Mouse (Mus musculus) left cerebral cortex, adult 8-10 months (tissue): ENCODE measurements around the gene Kcnq5. TPM values are rescaled to one million over a fixed set of nuclear protein-coding genes. Genes with fewer than 3 reads are reported as not detected.

Experiments
- DNase-seq, 2 experiments: peaks; one replicate each; pipeline ENCODE4 v3.0.0; 2022; ENCODE audit warnings: low spot score in 2 of 2
- total RNA-seq, 4 experiments: library from RNA; stranded (reverse); gene quantifications; 2 replicates each; pipeline ENCODE4 v1.2.4; 2022

Gene Kcnq5
- total RNA-seq, 4 experiments from 2014 or later: 67.6 to 86.7 (median 78.4) TPM

DNA sequence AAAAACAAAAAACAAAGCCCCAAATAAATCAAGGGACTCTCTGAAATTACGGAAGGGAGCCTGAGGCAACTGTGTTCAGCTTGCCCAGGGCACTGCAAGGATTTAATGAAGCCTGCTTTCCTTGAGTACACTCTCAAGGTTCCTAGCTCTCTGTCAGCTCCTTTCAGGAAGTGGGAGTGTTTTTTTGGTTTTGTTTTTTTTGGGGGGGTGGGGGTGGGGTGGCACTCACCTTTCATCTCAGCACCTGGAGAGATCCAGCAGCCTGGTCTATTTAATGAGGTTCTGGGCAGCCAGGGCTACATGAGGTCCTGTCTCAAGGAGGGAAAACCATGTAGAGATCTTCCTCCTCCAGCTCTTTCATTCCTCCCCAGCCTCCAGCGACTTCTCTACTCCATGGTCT, 612.4 kb downstream of the Kcnq5 start, which contains the start of gene Khdc1a:
Khdc1a (plus strand) TSS at position 301 of the 400 bp plus-strand sequence.
- DNase-seq: no peak
